Mouse (Mus musculus) myocyte (in vitro differentiated cells): ENCODE results near the gene Ube4b. TPM values are rescaled to one million over a fixed set of nuclear protein-coding genes. Genes with fewer than 3 reads are reported as not detected.

Experiments
- H3K27me3 ChIP-seq: one replicate; pipeline ENCODE4 v1.6.1; 2011; ENCODE audit not compliant: control insufficient read depth, insufficient read depth, insufficient read length
- H3K36me3 ChIP-seq: one replicate; pipeline ENCODE4 v1.6.1; 2011; ENCODE audit not compliant: control insufficient read depth, insufficient read depth
- H3K4me2 ChIP-seq: one replicate; pipeline ENCODE4 v1.6.1; 2011; ENCODE audit warnings: low read depth, control low read depth
- H3K4me3 ChIP-seq: one replicate; pipeline ENCODE4 v1.5.1; 2011; ENCODE audit warnings: mild to moderate bottlenecking, control low read depth, moderate library complexity
- H3K79me2 ChIP-seq: one replicate; pipeline ENCODE4 v1.6.1; 2011; ENCODE audit not compliant: control insufficient read depth, insufficient read depth
- H3ac ChIP-seq: one replicate; pipeline ENCODE4 v1.6.1; 2011; ENCODE audit not compliant: control insufficient read depth, insufficient read length
- CEBPB ChIP-seq: IDR thresholded peaks from 2 replicates; pipeline ENCODE4 v1.6.1; 2011; ENCODE audit warnings: mild to moderate bottlenecking, moderate library complexity; ENCODE audit not compliant: poor library complexity, insufficient read depth, severe bottlenecking
- E2F4 ChIP-seq: IDR thresholded peaks from one replicate; pipeline ENCODE4 v1.6.1; 2011; ENCODE audit warnings: mild to moderate bottlenecking, control low read depth, moderate library complexity; ENCODE audit not compliant: insufficient read depth
- MAX ChIP-seq: IDR thresholded peaks from one replicate; pipeline ENCODE4 v1.6.1; 2011; ENCODE audit warnings: low read depth, mild to moderate bottlenecking, control low read depth
- MYOD1 ChIP-seq, 3 experiments: IDR thresholded peaks; one replicate each; pipeline ENCODE4 v1.6.1; 2011; ENCODE audit warnings: control low read depth in 2 of 3, low read depth in 2 of 3, mild to moderate bottlenecking in 2 of 3, moderate library complexity in 1 of 3; ENCODE audit not compliant: insufficient read length in 2 of 3, control insufficient read depth in 1 of 3
- MYOG ChIP-seq, 3 experiments: IDR thresholded peaks; one replicate each; pipeline ENCODE4 v1.6.1; 2011; ENCODE audit warnings: control low read depth in 2 of 3, low read depth in 2 of 3, mild to moderate bottlenecking in 2 of 3; ENCODE audit not compliant: insufficient read length in 2 of 3, control insufficient read depth in 1 of 3, insufficient read depth in 1 of 3
- POLR2A ChIP-seq: IDR thresholded peaks from one replicate; pipeline ENCODE4 v1.6.1; 2011; ENCODE audit warnings: low read depth, mild to moderate bottlenecking, control low read depth, moderate library complexity; ENCODE audit not compliant: insufficient read length
- POLR2AphosphoS2 ChIP-seq: IDR thresholded peaks from one replicate; pipeline ENCODE4 v1.6.1; 2011; ENCODE audit warnings: low read depth, control low read depth; ENCODE audit not compliant: insufficient read length
- REST ChIP-seq: IDR thresholded peaks from one replicate; pipeline ENCODE4 v1.6.1; 2011; ENCODE audit warnings: mild to moderate bottlenecking, control low read depth, moderate library complexity; ENCODE audit not compliant: insufficient read depth, insufficient read length
- SRF ChIP-seq: IDR thresholded peaks from one replicate; pipeline ENCODE4 v1.6.1; 2011; ENCODE audit warnings: low read depth; ENCODE audit not compliant: control insufficient read depth, insufficient read length
- TCF12 ChIP-seq: IDR thresholded peaks from one replicate; pipeline ENCODE4 v1.6.1; 2011; ENCODE audit warnings: mild to moderate bottlenecking, control low read depth; ENCODE audit not compliant: poor library complexity, insufficient read depth, severe bottlenecking
- TCF3 ChIP-seq: IDR thresholded peaks from one replicate; pipeline ENCODE4 v1.6.1; 2011; ENCODE audit warnings: low read depth, control low read depth; ENCODE audit not compliant: insufficient read length
- USF1 ChIP-seq: IDR thresholded peaks from one replicate; pipeline ENCODE4 v1.6.1; 2011; ENCODE audit warnings: low read depth, mild to moderate bottlenecking, control low read depth, moderate library complexity
- polyA plus RNA-seq: library from polyadenylated mRNA; unstranded; fragments of >200 nt; fragmentation: generic; extraction: Trizol; gene quantifications from one replicate; pipeline ENCODE4 v1.2.1, GENCODE M21; 2012; ENCODE audit warnings: missing spikeins

Gene Ube4b
- polyA plus RNA-seq, 1 experiment, result 57.4 TPM

GRCm38 (mm10) chr4:149303502-149303901 lies 123.0 kb downstream of the Ube4b start:
- no peaks in the 10 kb centered on the region for H3K27me3 ChIP-seq
- H3K36me3 ChIP-seq, result peaks cover 3% of the 10 kb centered on the region
- H3K4me2 ChIP-seq, result peak overlapping the region; percentile 8

GRCm38 (mm10) chr4:149302751-149303150 lies 123.8 kb downstream of the Ube4b start:
- TF ChIP-seq TCF12 (no peak), TCF3 (no peak), MYOG (IDR thresholded peaks at IDR 0.05; ENCODE audit: control insufficient read depth in 1 of 3, insufficient read depth in 1 of 3, insufficient read length in 2 of 3, low read depth in 2 of 3) (no peak), POLR2A (no peak), USF1 (no peak), REST (no peak), SRF (no peak), E2F4 (no peak)
- peaks cover 91% of the 10 kb centered on the region for H3K79me2 ChIP-seq
- H3K4me2 ChIP-seq, result no peak overlapping the region
- no peak overlapping the region for H3K4me3 ChIP-seq
- H3K36me3 ChIP-seq, result peaks cover 3% of the 10 kb centered on the region
- H3K27me3 ChIP-seq, result no peaks in the 10 kb centered on the region
- H3ac ChIP-seq, result no peak overlapping the region

More at GRCm38 (mm10) chr4:149303502-149303901, 123.0 kb downstream of the Ube4b start:
- TF ChIP-seq USF1, result no peak
- no peak for TF ChIP-seq E2F4
- TF ChIP-seq TCF12, result no peak
- TF ChIP-seq SRF, result no peak
- TF ChIP-seq MYOG (IDR thresholded peaks at IDR 0.05; ENCODE audit: control insufficient read depth in 1 of 3, insufficient read depth in 1 of 3, insufficient read length in 2 of 3, low read depth in 2 of 3), result no peak
- no peak for TF ChIP-seq MYOD1 (IDR thresholded peaks at IDR 0.05; ENCODE audit: control insufficient read depth in 1 of 3, insufficient read length in 2 of 3, low read depth in 2 of 3)
- TF ChIP-seq POLR2A, result no peak
- TF ChIP-seq TCF3, result no peak
- no peak for TF ChIP-seq CEBPB
- no peak for TF ChIP-seq MAX
- TF ChIP-seq POLR2AphosphoS2, result no peak
- TF ChIP-seq REST, result no peak
- Histone ChIP-seq H3ac (no peak overlapping the region), H3K79me2 (peaks cover 85% of the 10 kb centered on the region), H3K4me3 (no peak overlapping the region)

- H3K27me3 ChIP-seq, result no peaks in the 10 kb centered on the region
- peaks cover 96% of the 10 kb centered on the region for H3K79me2 ChIP-seq
- H3K36me3 ChIP-seq, result peaks cover 3% of the 10 kb centered on the region
- no peak overlapping the region for H3K4me3 ChIP-seq
- no peak for TF ChIP-seq REST
- no peak for TF ChIP-seq SRF
- no peak for TF ChIP-seq TCF12
- no peak for TF ChIP-seq MAX
- TF ChIP-seq E2F4, result no peak
- TF ChIP-seq TCF3, result no peak
- no peak for TF ChIP-seq USF1
- no peak for TF ChIP-seq MYOD1 (IDR thresholded peaks at IDR 0.05; ENCODE audit: control insufficient read depth in 1 of 3, insufficient read length in 2 of 3, low read depth in 2 of 3)
- TF ChIP-seq POLR2AphosphoS2, result no peak
- no peak for TF ChIP-seq POLR2A
- no peak overlapping the region for H3K4me2 ChIP-seq
- no peak overlapping the region for H3ac ChIP-seq
Measured at GRCm38 (mm10) chr4:149302136-149302535, 124.4 kb downstream of the Ube4b start.

- TF ChIP-seq TCF3, result no peak
- no peak for TF ChIP-seq MYOG (IDR thresholded peaks at IDR 0.05; ENCODE audit: control insufficient read depth in 1 of 3, insufficient read depth in 1 of 3, insufficient read length in 2 of 3, low read depth in 2 of 3)
- no peak for TF ChIP-seq REST
- no peak for TF ChIP-seq TCF12
- no peak for TF ChIP-seq POLR2AphosphoS2
- TF ChIP-seq SRF, result no peak
- no peak for TF ChIP-seq MAX
- no peak for TF ChIP-seq MYOD1 (IDR thresholded peaks at IDR 0.05; ENCODE audit: control insufficient read depth in 1 of 3, insufficient read length in 2 of 3, low read depth in 2 of 3)
- no peak for TF ChIP-seq CEBPB
- no peak for TF ChIP-seq E2F4
- TF ChIP-seq POLR2A, result no peak
- TF ChIP-seq USF1, result no peak
- H3K27me3 ChIP-seq, result no peaks in the 10 kb centered on the region
- no peak overlapping the region for H3K4me2 ChIP-seq
Measured at GRCm38 (mm10) chr4:149296501-149296900, 130.0 kb downstream of the Ube4b start.

GRCm38 (mm10) chr4:149292984-149293383 lies 133.6 kb downstream of the Ube4b start:
- H3ac ChIP-seq, result no peak overlapping the region
- TF ChIP-seq POLR2A (no peak), REST (no peak)
- H3K4me2 ChIP-seq, result peak overlapping the region; percentile 10
- H3K36me3 ChIP-seq, result peaks cover 15% of the 10 kb centered on the region
- H3K27me3 ChIP-seq, result no peaks in the 10 kb centered on the region
- H3K4me3 ChIP-seq, result no peak overlapping the region
- H3K79me2 ChIP-seq, result peaks cover 59% of the 10 kb centered on the region

More at GRCm38 (mm10) chr4:149296501-149296900, 130.0 kb downstream of the Ube4b start:
- H3K36me3 ChIP-seq, result peaks cover 3% of the 10 kb centered on the region
- H3ac ChIP-seq, result no peak overlapping the region
- H3K79me2 ChIP-seq, result peaks cover 89% of the 10 kb centered on the region
- no peak overlapping the region for H3K4me3 ChIP-seq
